Mouse (Mus musculus): ENCODE results near the gene Cldn4. TPM values are rescaled to one million over a fixed set of nuclear protein-coding genes. Genes with fewer than 3 reads are reported as not detected.
A peak's percentile ranks its signal among the peaks of the same experiment; 100 is the strongest.

Gene Cldn4
- not detected in 2 replicates for total RNA-seq (2014; rRNA removed)
- not detected in 2 replicates for polyA plus RNA-seq (2015; fragmentation: Nextera tagmentation; extraction: Ambion mirVana)

DNA sequence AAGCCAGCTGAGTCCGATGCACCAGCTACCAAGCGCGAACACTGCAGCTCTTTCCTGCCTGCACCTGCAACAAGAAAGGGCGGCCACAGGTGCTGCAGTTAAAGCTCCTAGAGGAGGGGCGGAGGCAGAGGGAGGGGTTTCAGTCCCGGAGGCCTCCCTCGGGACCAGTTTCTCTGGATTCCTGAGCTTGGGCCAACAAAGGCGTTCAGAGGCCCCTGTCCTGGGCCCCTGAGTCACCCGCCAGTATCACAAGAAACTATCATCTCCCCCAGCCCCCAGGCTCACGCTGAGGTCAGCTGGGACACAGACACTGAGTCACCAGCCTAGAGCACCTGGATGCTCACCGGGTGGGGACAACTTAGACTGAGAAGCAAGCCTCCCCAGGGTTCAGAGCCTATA, at the start of gene Cldn4:
Gene Cldn4 (minus strand): TSS at position 78 of the 399 bp plus-strand sequence.
- Histone ChIP-seq H3K27ac (no peak within 1 kb of the TSS), H3K36me3 (ENCODE audit: insufficient read depth, low read length) (no peaks in the 10 kb centered on the region), H3K9me3 (ENCODE audit: low read length) (no peaks in the 10 kb centered on the region), H3K9ac (replicated peaks; ENCODE audit: low read length) (no peak within 1 kb of the TSS), H3K27me3 (ENCODE audit: insufficient read depth, low read length) (peaks cover 10% of the 10 kb centered on the region; the same call in 1 of the 2 replicates), H3K4me2 (ENCODE audit: low read depth, low read length) (no peak within 1 kb of the TSS), H3K4me1 (ENCODE audit: insufficient read depth, low read length) (no peaks in the 10 kb centered on the region), H3K4me3 (ENCODE audit: low read length) (no peak within 1 kb of the TSS)
- no peak for ATAC-seq
- DNase-seq (ENCODE audit: low spot score), result no peak
- no peak for TF ChIP-seq CTCF (IDR thresholded peaks at IDR 0.05; ENCODE audit: low read depth)
- 12% methylated on average over 11 of the region's 11 CpGs for WGBS

- no peak overlapping the region for H3K9ac ChIP-seq (replicated peaks; ENCODE audit: low read length)
- no peak for ATAC-seq
These were observed 45.8 kb upstream of the Cldn4 start for GRCm38 (mm10) chr5:134992566-134992965.

DNA sequence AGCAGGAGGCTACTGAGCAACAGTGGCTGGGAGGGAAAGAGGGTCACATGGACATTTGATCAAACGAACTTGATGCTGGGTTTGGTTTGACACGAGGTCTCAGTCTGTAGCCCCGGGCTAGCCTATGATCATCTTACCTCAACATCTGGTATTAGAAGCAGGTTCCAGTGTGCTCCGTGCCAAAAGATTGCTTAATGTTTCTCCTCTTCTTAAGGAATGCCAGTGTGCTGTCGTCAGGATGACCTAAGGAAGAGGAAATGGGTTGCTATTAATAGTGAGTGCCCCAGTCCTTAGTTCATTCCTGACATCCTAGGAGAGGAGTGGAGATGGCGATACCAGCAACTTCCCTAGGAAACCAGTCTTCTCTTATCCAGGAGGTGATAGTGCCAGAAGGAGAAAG, 43.0 kb upstream of the Cldn4 start:
- H3K9me3 ChIP-seq (ENCODE audit: low read length), result no peaks in the 10 kb centered on the region
- no peak overlapping the region for H3K4me2 ChIP-seq (ENCODE audit: low read depth, low read length)
- no peak for TF ChIP-seq CTCF (IDR thresholded peaks at IDR 0.05; ENCODE audit: low read depth)
- H3K36me3 ChIP-seq (ENCODE audit: insufficient read depth, low read length), result no peaks in the 10 kb centered on the region
- H3K4me1 ChIP-seq (ENCODE audit: insufficient read depth, low read length), result peaks cover 6% of the 10 kb centered on the region
- H3K4me3 ChIP-seq (ENCODE audit: low read length), result no peak overlapping the region
- H3K27ac ChIP-seq, result no peak overlapping the region
- ATAC-seq (no peak), DNase-seq (ENCODE audit: low spot score) (no peak)
- peaks cover 39% of the 10 kb centered on the region for H3K27me3 ChIP-seq (ENCODE audit: insufficient read depth, low read length)
- no peak overlapping the region for H3K9ac ChIP-seq (replicated peaks; ENCODE audit: low read length)
- 70% methylated on average over 6 of the region's 6 CpGs for WGBS

More at GRCm38 (mm10) chr5:134992566-134992965, 45.8 kb upstream of the Cldn4 start:
- H3K27me3 ChIP-seq (ENCODE audit: insufficient read depth, low read length), result peaks cover 15% of the 10 kb centered on the region
- no peaks in the 10 kb centered on the region for H3K9me3 ChIP-seq (ENCODE audit: low read length)
- H3K4me2 ChIP-seq (ENCODE audit: low read depth, low read length), result no peak overlapping the region
- WGBS, result 88% methylated on average over 5 of the region's 5 CpGs
- no peak overlapping the region for H3K27ac ChIP-seq
- H3K36me3 ChIP-seq (ENCODE audit: insufficient read depth, low read length), result no peaks in the 10 kb centered on the region
- DNase-seq (ENCODE audit: low spot score), result no peak
- H3K4me1 ChIP-seq (ENCODE audit: insufficient read depth, low read length), result no peaks in the 10 kb centered on the region
- TF ChIP-seq CTCF (IDR thresholded peaks at IDR 0.05; ENCODE audit: low read depth), result no peak
- no peak overlapping the region for H3K4me3 ChIP-seq (ENCODE audit: low read length)

GRCm38 (mm10) chr5:134989166-134989565, 42.4 kb upstream of the Cldn4 start:
- no peak for ATAC-seq
- 75% methylated on average over 11 of the region's 11 CpGs for WGBS
- Histone ChIP-seq H3K9ac (replicated peaks; ENCODE audit: low read length) (no peak overlapping the region), H3K4me1 (ENCODE audit: insufficient read depth, low read length) (peaks cover 6% of the 10 kb centered on the region), H3K36me3 (ENCODE audit: insufficient read depth, low read length) (no peaks in the 10 kb centered on the region), H3K4me3 (ENCODE audit: low read length) (no peak overlapping the region), H3K27me3 (ENCODE audit: insufficient read depth, low read length) (peaks cover 42% of the 10 kb centered on the region), H3K9me3 (ENCODE audit: low read length) (no peaks in the 10 kb centered on the region), H3K4me2 (ENCODE audit: low read depth, low read length) (no peak overlapping the region), H3K27ac (no peak overlapping the region)
- no peak for DNase-seq (ENCODE audit: low spot score)
- no peak for TF ChIP-seq CTCF (IDR thresholded peaks at IDR 0.05; ENCODE audit: low read depth)

DNA sequence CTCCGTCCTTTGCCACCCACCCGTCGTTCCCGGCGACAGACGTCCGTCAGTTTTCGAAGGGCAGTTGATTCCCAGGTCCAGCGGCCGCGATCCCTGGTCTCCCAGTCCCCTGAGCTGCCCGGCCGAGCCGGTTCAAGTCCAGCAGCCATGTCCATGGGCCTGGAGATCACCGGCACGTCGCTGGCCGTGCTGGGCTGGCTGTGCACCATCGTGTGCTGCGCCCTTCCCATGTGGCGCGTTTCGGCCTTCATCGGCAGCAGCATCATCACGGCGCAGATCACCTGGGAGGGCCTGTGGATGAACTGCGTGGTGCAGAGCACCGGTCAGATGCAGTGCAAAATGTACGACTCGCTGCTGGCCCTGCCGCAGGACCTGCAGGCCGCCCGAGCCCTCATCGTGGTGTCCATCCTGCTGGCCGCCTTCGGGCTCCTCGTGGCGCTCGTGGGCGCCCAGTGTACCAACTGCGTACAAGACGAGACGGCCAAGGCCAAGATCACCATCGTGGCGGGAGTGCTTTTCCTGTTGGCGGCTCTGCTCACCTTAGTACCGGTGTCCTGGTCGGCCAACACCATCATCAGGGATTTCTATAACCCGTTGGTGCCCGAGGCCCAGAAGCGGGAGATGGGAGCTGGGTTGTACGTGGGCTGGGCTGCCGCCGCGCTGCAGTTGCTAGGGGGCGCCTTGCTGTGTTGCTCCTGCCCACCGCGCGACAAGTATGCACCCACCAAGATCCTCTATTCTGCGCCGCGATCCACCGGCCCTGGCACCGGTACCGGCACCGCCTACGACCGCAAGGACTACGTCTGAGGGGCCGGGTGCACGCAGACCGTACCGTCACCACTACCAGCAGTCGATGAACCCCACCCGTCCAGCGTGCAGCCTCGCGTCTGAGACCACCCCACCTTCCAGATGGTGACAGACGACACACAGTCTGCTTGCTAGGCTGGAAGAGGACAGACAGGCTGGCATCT, 39.8 kb upstream of the Cldn4 start:
- peaks cover 42% of the 10 kb centered on the region for H3K27me3 ChIP-seq (ENCODE audit: insufficient read depth, low read length)
- no peaks in the 10 kb centered on the region for H3K36me3 ChIP-seq (ENCODE audit: insufficient read depth, low read length)
- peak overlapping the region; percentile 29 for H3K4me3 ChIP-seq (ENCODE audit: low read length)
- DNase-seq (ENCODE audit: low spot score), result peak; percentile 25
- H3K4me2 ChIP-seq (ENCODE audit: low read depth, low read length), result peak overlapping the region; percentile 40
- WGBS, result 2% methylated on average over 79 of the region's 79 CpGs
- H3K27ac ChIP-seq, result no peak overlapping the region
- TF ChIP-seq CTCF (IDR thresholded peaks at IDR 0.05; ENCODE audit: low read depth), result peak; percentile 24; the same call in 1 of the 2 replicates
- peak; percentile 57 for ATAC-seq
- H3K9me3 ChIP-seq (ENCODE audit: low read length), result no peaks in the 10 kb centered on the region
- H3K4me1 ChIP-seq (ENCODE audit: insufficient read depth, low read length), result peaks cover 6% of the 10 kb centered on the region
- peak overlapping the region; percentile 30; the same call in 1 of the 2 replicates for H3K9ac ChIP-seq (replicated peaks; ENCODE audit: low read length)

GRCm38 (mm10) chr5:134985633-134986297, 39.0 kb upstream of the Cldn4 start, which contains the start of gene Cldn3:
Gene Cldn3 (plus strand): TSS chr5:134986214.
- under 1% methylated on average over 25 of the region's 25 CpGs for WGBS
- H3K36me3 ChIP-seq (ENCODE audit: insufficient read depth, low read length), result no peaks in the 10 kb centered on the region
- ATAC-seq, result peak; percentile 58
- H3K9me3 ChIP-seq (ENCODE audit: low read length), result no peaks in the 10 kb centered on the region
- TF ChIP-seq CTCF (IDR thresholded peaks at IDR 0.05; ENCODE audit: low read depth), result no peak
- peaks cover 6% of the 10 kb centered on the region for H3K4me1 ChIP-seq (ENCODE audit: insufficient read depth, low read length)
- H3K9ac ChIP-seq (replicated peaks; ENCODE audit: low read length), result peak within 1 kb of the TSS; percentile 30; the same call in 1 of the 2 replicates
- peaks cover 42% of the 10 kb centered on the region for H3K27me3 ChIP-seq (ENCODE audit: insufficient read depth, low read length)
- H3K4me2 ChIP-seq (ENCODE audit: low read depth, low read length), result peak within 1 kb of the TSS; percentile 40
- no peak within 1 kb of the TSS for H3K27ac ChIP-seq
- peak within 1 kb of the TSS; percentile 29 for H3K4me3 ChIP-seq (ENCODE audit: low read length)
- peak; percentile 42 for DNase-seq (ENCODE audit: low spot score)
